Mouse (Mus musculus) heart, embryonic 15.5 days (tissue): ENCODE data around the gene Zdhhc20. TPM values are rescaled to one million over a fixed set of nuclear protein-coding genes. Genes with fewer than 3 reads are reported as not detected.
A peak's percentile ranks its signal among the peaks of the same experiment; 100 is the strongest.
"Not testable (repeated sequence)": the region's sequence is repeated elsewhere in the genome, so short reads cannot be mapped to it uniquely, and the experiment has no call there.

Experiments
- ATAC-seq: fragments of 200-750 bp; cut with Nextera tagmentation; replicated peaks from 2 replicates; pipeline ENCODE4 v1.8.0; 2017; ENCODE audit warnings: low read depth, moderate TSS enrichment; ENCODE audit not compliant: insufficient number of reproducible peaks, insufficient read depth, low FRiP score
- H3K27ac ChIP-seq: fragments of 300-500 bp; sonication (generic); 2 replicates; pipeline ENCODE4 v1.5.1; 2015; ENCODE audit warnings: mild to moderate bottlenecking, inconsistent platforms
- H3K27me3 ChIP-seq: fragments of 300-500 bp; sonication (generic); 2 replicates; pipeline ENCODE4 v1.6.1; 2015; ENCODE audit warnings: inconsistent platforms
- H3K36me3 ChIP-seq: fragments of 300-500 bp; sonication (generic); 2 replicates; pipeline ENCODE4 v1.6.1; 2015; ENCODE audit warnings: mild to moderate bottlenecking, inconsistent platforms
- H3K4me1 ChIP-seq: fragments of 300-500 bp; sonication (generic); replicated peaks from 2 replicates; pipeline ENCODE4 v1.6.1; 2015; ENCODE audit warnings: inconsistent platforms
- H3K4me2 ChIP-seq: fragments of 300-500 bp; sonication (generic); 2 replicates; pipeline ENCODE4 v1.6.1; 2015; ENCODE audit warnings: inconsistent platforms, mild to moderate bottlenecking, moderate library complexity
- H3K4me3 ChIP-seq: fragments of 300-500 bp; sonication (generic); 2 replicates; pipeline ENCODE4 v1.5.1; 2015; ENCODE audit warnings: mild to moderate bottlenecking, inconsistent platforms
- H3K9ac ChIP-seq: fragments of 300-500 bp; sonication (generic); 2 replicates; pipeline ENCODE4 v1.6.1; 2015; ENCODE audit warnings: mild to moderate bottlenecking, inconsistent platforms
- H3K9me3 ChIP-seq: fragments of 300-500 bp; sonication (generic); replicated peaks from 2 replicates; pipeline ENCODE4 v1.6.1; 2016; ENCODE audit warnings: inconsistent platforms
- WGBS: fragments of 180-500 bp; shearing (Covaris S2); methylation state at CpG from one replicate; pipeline ENCODE4 v1.1.7; 2015; ENCODE audit warnings: mixed read lengths; 5-methylcytosine and 5-hydroxymethylcytosine counted together
- polyA plus RNA-seq: library from polyadenylated mRNA; unstranded; fragments of >200 nt; fragmentation: Nextera tagmentation; extraction: Ambion mirVana; gene quantifications from 2 replicates; pipeline ENCODE4 v1.2.1, GENCODE M21; 2015

Zdhhc20 gene
- polyA plus RNA-seq, 1 experiment from 2014 or later, result 40.3 TPM

GRCm38 (mm10) chr14:57911787-57912186 lies 21.7 kb upstream of the Zdhhc20 start:
- not testable (repeated sequence) for H3K27ac ChIP-seq, H3K9me3 ChIP-seq, H3K4me3 ChIP-seq, H3K27me3 ChIP-seq, H3K4me2 ChIP-seq, ATAC-seq, H3K4me1 ChIP-seq, H3K9ac ChIP-seq
- peaks cover 11% of the 10 kb centered on the region; the same call in 1 of the 2 replicates for H3K36me3 ChIP-seq

GRCm38 (mm10) chr14:57911316-57911715 lies 21.2 kb upstream of the Zdhhc20 start:
- Histone ChIP-seq H3K4me2 (no peak overlapping the region), H3K9ac (no peak overlapping the region), H3K9me3 (no peaks in the 10 kb centered on the region), H3K27ac (no peak overlapping the region), H3K36me3 (peaks cover 11% of the 10 kb centered on the region; the same call in 1 of the 2 replicates), H3K4me1 (peaks cover 2% of the 10 kb centered on the region; the same call in 1 of the 2 replicates), H3K4me3 (no peak overlapping the region), H3K27me3 (no peaks in the 10 kb centered on the region)
- 74% methylated on average over 4 of the region's 4 CpGs for WGBS
- ATAC-seq, result no peak

GRCm38 (mm10) chr14:57910501-57911068 lies 20.5 kb upstream of the Zdhhc20 start:
- ATAC-seq, result peak; percentile 83
- Histone ChIP-seq H3K27me3 (no peaks in the 10 kb centered on the region), H3K27ac (peak overlapping the region; percentile 37; the same call in 1 of the 2 replicates), H3K36me3 (0 out of 2 replicates have a peak, but pooled peaks cover 4% of the 10 kb centered on the region), H3K9me3 (no peaks in the 10 kb centered on the region), H3K4me3 (peak overlapping the region; percentile 44), H3K4me1 (peaks cover 2% of the 10 kb centered on the region; the same call in 1 of the 2 replicates), H3K4me2 (peak overlapping the region; percentile 73), H3K9ac (peak overlapping the region; percentile 59)
- WGBS, result 22% methylated on average over 26 of the region's 26 CpGs

GRCm38 (mm10) chr14:57909297-57909696 lies 19.2 kb upstream of the Zdhhc20 start:
- Histone ChIP-seq H3K27me3 (no peaks in the 10 kb centered on the region), H3K27ac (no peak overlapping the region), H3K4me2 (no peak overlapping the region), H3K4me3 (no peak overlapping the region), H3K4me1 (peaks cover 2% of the 10 kb centered on the region; the same call in 1 of the 2 replicates), H3K36me3 (no peaks in the 10 kb centered on the region), H3K9ac (no peak overlapping the region), H3K9me3 (no peaks in the 10 kb centered on the region)
- 82% methylated on average over 5 of the region's 5 CpGs for WGBS
- no peak for ATAC-seq

- no peaks in the 10 kb centered on the region for H3K36me3 ChIP-seq
- H3K9me3 ChIP-seq, result no peaks in the 10 kb centered on the region
- 71% methylated on average over 2 of the region's 2 CpGs for WGBS
- peaks cover 2% of the 10 kb centered on the region; the same call in 1 of the 2 replicates for H3K4me1 ChIP-seq
- ATAC-seq, result no peak
- no peak overlapping the region for H3K4me2 ChIP-seq
- H3K27me3 ChIP-seq, result no peaks in the 10 kb centered on the region
- H3K27ac ChIP-seq, result no peak overlapping the region
- H3K4me3 ChIP-seq, result no peak overlapping the region
- no peak overlapping the region for H3K9ac ChIP-seq
These were observed 18.4 kb upstream of the Zdhhc20 start for GRCm38 (mm10) chr14:57908431-57908830.

- no peak overlapping the region for H3K27ac ChIP-seq
- no peaks in the 10 kb centered on the region for H3K4me1 ChIP-seq
- no peak overlapping the region for H3K4me2 ChIP-seq
- H3K9ac ChIP-seq, result no peak overlapping the region
- no peak for ATAC-seq
- WGBS, result 67% methylated on average over 1 of the region's 1 CpGs
- no peak overlapping the region for H3K4me3 ChIP-seq
- H3K27me3 ChIP-seq, result no peaks in the 10 kb centered on the region
- no peaks in the 10 kb centered on the region for H3K36me3 ChIP-seq
- no peaks in the 10 kb centered on the region for H3K9me3 ChIP-seq
These were observed 11.9 kb upstream of the Zdhhc20 start for GRCm38 (mm10) chr14:57901998-57902397.

- WGBS, result 94% methylated on average over 12 of the region's 12 CpGs
- H3K9ac ChIP-seq, result no peak overlapping the region
- H3K4me2 ChIP-seq, result no peak overlapping the region
- H3K36me3 ChIP-seq, result no peaks in the 10 kb centered on the region
- H3K4me3 ChIP-seq, result no peak overlapping the region
- H3K9me3 ChIP-seq, result no peaks in the 10 kb centered on the region
- H3K27me3 ChIP-seq, result no peaks in the 10 kb centered on the region
- H3K27ac ChIP-seq, result no peak overlapping the region
- ATAC-seq, result no peak
- H3K4me1 ChIP-seq, result peaks cover 6% of the 10 kb centered on the region; the same call in 1 of the 2 replicates
These were observed 6.8 kb upstream of the Zdhhc20 start for GRCm38 (mm10) chr14:57896882-57897281.

- not testable (repeated sequence) for H3K4me1 ChIP-seq, H3K9ac ChIP-seq, H3K9me3 ChIP-seq, H3K36me3 ChIP-seq, H3K27ac ChIP-seq, H3K4me3 ChIP-seq, ATAC-seq, H3K4me2 ChIP-seq, H3K27me3 ChIP-seq
- 46% methylated on average over 8 of the region's 8 CpGs for WGBS
These were observed 6.2 kb upstream of the Zdhhc20 start for GRCm38 (mm10) chr14:57896088-57896871.

- no peak for ATAC-seq
- H3K27ac ChIP-seq, result no peak overlapping the region
- 79% methylated on average over 2 of the region's 2 CpGs for WGBS
- no peaks in the 10 kb centered on the region for H3K9me3 ChIP-seq
- no peak overlapping the region for H3K4me2 ChIP-seq
- H3K4me1 ChIP-seq, result peaks cover 6% of the 10 kb centered on the region; the same call in 1 of the 2 replicates
- no peak overlapping the region for H3K4me3 ChIP-seq
- no peaks in the 10 kb centered on the region for H3K36me3 ChIP-seq
- no peaks in the 10 kb centered on the region for H3K27me3 ChIP-seq
- H3K9ac ChIP-seq, result no peak overlapping the region
These were observed 4.3 kb upstream of the Zdhhc20 start for GRCm38 (mm10) chr14:57894346-57894745.

GRCm38 (mm10) chr14:57892961-57893360 lies 2.9 kb upstream of the Zdhhc20 start:
- Histone ChIP-seq H3K27ac (no peak overlapping the region), H3K4me3 (no peak overlapping the region), H3K36me3 (no peaks in the 10 kb centered on the region), H3K4me2 (no peak overlapping the region), H3K27me3 (no peaks in the 10 kb centered on the region), H3K9me3 (no peaks in the 10 kb centered on the region), H3K4me1 (peaks cover 18% of the 10 kb centered on the region), H3K9ac (no peak overlapping the region)
- ATAC-seq, result no peak
- 92% methylated on average over 1 of the region's 1 CpGs for WGBS

- Histone ChIP-seq H3K9me3 (no peaks in the 10 kb centered on the region), H3K4me1 (peaks cover 17% of the 10 kb centered on the region), H3K27me3 (no peaks in the 10 kb centered on the region), H3K4me2 (peak overlapping the region; percentile 79), H3K36me3 (no peaks in the 10 kb centered on the region), H3K27ac (peak overlapping the region; percentile 91), H3K4me3 (peak overlapping the region; percentile 95), H3K9ac (peak overlapping the region; percentile 93)
- ATAC-seq, result peak; percentile 21
- WGBS, result under 1% methylated on average over 37 of the region's 37 CpGs
These were observed 500 bp downstream of the Zdhhc20 start for GRCm38 (mm10) chr14:57889541-57890010.
